8 mouse cellular contexts compared by ENCODE assay signal in genomic region chr11:64168626-64169025, GRCm38 (mm10).
DNase-seq lines count a peak whose midpoint lies in the region; ATAC-seq and TF ChIP-seq lines count a peak whose summit lies in the region.

No protein-coding gene starts in this region.

- no peak for TF ChIP-seq CTCF in lung, adult 2 months (IDR thresholded peaks at IDR 0.05; ENCODE audit: insufficient read depth, low read length)
- no peak for TF ChIP-seq CTCF in brain, embryonic 14.5 days (IDR thresholded peaks at IDR 0.05; ENCODE audit: borderline replicate concordance, extremely low read depth, insufficient read depth, insufficient read length)

- H3K4me1 ChIP-seq in forebrain, embryonic 14.5 days (ENCODE audit: control insufficient read depth, insufficient read depth, low read length), result no peaks in the 10 kb centered on the region
- no peaks in the 10 kb centered on the region for H3K4me1 ChIP-seq in forebrain, embryonic 11.5 days (replicated peaks; ENCODE audit: control insufficient read depth, insufficient read depth, low read length)
- no peaks in the 10 kb centered on the region for H3K4me1 ChIP-seq in lung, adult 2 months (ENCODE audit: control insufficient read depth, insufficient read depth, low read length)

- TF ChIP-seq POLR2A in lung, adult 2 months (IDR thresholded peaks at IDR 0.05; ENCODE audit: borderline replicate concordance, extremely low read depth, low read depth, low read length), result no peak
- TF ChIP-seq POLR2A in brain, embryonic 14.5 days (IDR thresholded peaks at IDR 0.05; ENCODE audit: borderline replicate concordance, extremely low read depth, insufficient read depth, insufficient read length, poor library complexity, severe bottlenecking), result no peak

- no peaks in the 10 kb centered on the region for H3K36me3 ChIP-seq in forebrain, embryonic 14.5 days (ENCODE audit: control insufficient read depth, insufficient read depth, low read length)
- H3K36me3 ChIP-seq in forebrain, embryonic 11.5 days (ENCODE audit: control insufficient read depth, insufficient read depth, low read length), result no peaks in the 10 kb centered on the region

- H3K9me3 ChIP-seq in forebrain, embryonic 14.5 days (replicated peaks; ENCODE audit: control insufficient read depth, low read length), result no peaks in the 10 kb centered on the region
- H3K9me3 ChIP-seq in forebrain, embryonic 11.5 days (ENCODE audit: control insufficient read depth, low read length), result no peaks in the 10 kb centered on the region

- peak; percentile 53 for DNase-seq in forebrain, embryonic 14.5 days (ENCODE audit: low spot score)
- no peak for DNase-seq in forebrain, embryonic 11.5 days (ENCODE audit: low spot score)
- peak; percentile 57 for DNase-seq in lung, postnatal 10 days
- no peak for DNase-seq in lung, adult 2 months
- DNase-seq in brain, embryonic 14.5 days (ENCODE audit: low read depth), result peak; percentile 66
- DNase-seq in mesoderm, embryonic 11.5 days (ENCODE audit: low read depth, low spot score), result peak; percentile 54
- no peak for DNase-seq in gastrocnemius, postnatal 25 days
- no peak for DNase-seq in c-Kit-positive CD71-positive TER-119-positive erythroid progenitor cells, embryonic 14.5 days (ENCODE audit: low spot score)

- no peak overlapping the region for H3K4me2 ChIP-seq in forebrain, embryonic 14.5 days (ENCODE audit: low read length)
- H3K4me2 ChIP-seq in forebrain, embryonic 11.5 days (ENCODE audit: low read depth, low read length, severe bottlenecking), result no peak overlapping the region

- no peak for ATAC-seq in forebrain, embryonic 14.5 days
- no peak for ATAC-seq in forebrain, embryonic 11.5 days (replicated peaks; ENCODE audit: low FRiP score)

- H3K27ac ChIP-seq in forebrain, embryonic 14.5 days (ENCODE audit: low read depth, low read length), result no peak overlapping the region
- no peak overlapping the region for H3K27ac ChIP-seq in forebrain, embryonic 11.5 days (ENCODE audit: low read depth, low read length)

- no peaks in the 10 kb centered on the region for H3K27me3 ChIP-seq in forebrain, embryonic 14.5 days (replicated peaks; ENCODE audit: control insufficient read depth, insufficient read depth, low read length)
- H3K27me3 ChIP-seq in forebrain, embryonic 11.5 days (ENCODE audit: control insufficient read depth, insufficient read depth, low read length), result no peaks in the 10 kb centered on the region

- H3K9ac ChIP-seq in forebrain, embryonic 14.5 days (ENCODE audit: low read length), result no peak overlapping the region
- no peak overlapping the region for H3K9ac ChIP-seq in forebrain, embryonic 11.5 days (ENCODE audit: low read length)

- WGBS in forebrain, embryonic 14.5 days, result 62% methylated on average over 8 of the region's 8 CpGs
- 82% methylated on average over 8 of the region's 8 CpGs for WGBS in forebrain, embryonic 11.5 days
- WGBS in lung, adult 2 months, result 30% methylated on average over 8 of the region's 8 CpGs

- no peak overlapping the region for H3K4me3 ChIP-seq in forebrain, embryonic 14.5 days (ENCODE audit: low read depth, low read length)
- no peak overlapping the region for H3K4me3 ChIP-seq in forebrain, embryonic 11.5 days (ENCODE audit: low read depth, low read length)
- H3K4me3 ChIP-seq in lung, adult 2 months (replicated peaks; ENCODE audit: extremely low read depth, low read depth, low read length), result no peak overlapping the region

Comparison
In these comparisons a context has a peak if more than half of its experiments do, and no peak if none do; other contexts are left out.
1. DNase-seq: peak in forebrain, embryonic 14.5 days (single experiment), lung, postnatal 10 days (single experiment), brain, embryonic 14.5 days (single experiment) and mesoderm, embryonic 11.5 days (single experiment); none in forebrain, embryonic 11.5 days (single experiment), lung, adult 2 months (single experiment), gastrocnemius, postnatal 25 days (single experiment) and c-Kit-positive CD71-positive TER-119-positive erythroid progenitor cells, embryonic 14.5 days (single experiment).